Mouse (Mus musculus): ENCODE data around the gene Rln1. TPM values are rescaled to one million over a fixed set of nuclear protein-coding genes. Genes with fewer than 3 reads are reported as not detected.

Rln1 gene
- total and polyA plus RNA-seq, 3 experiments = not detected

- no peak for DNase-seq (ENCODE audit: extremely low read depth)
- dilution Hi-C loops (cut with MboI; ENCODE audit: extremely low pct_ligation_motif_present, extremely low pct_unique_long_range_greater_than_20kb, low sequenced_read_pairs) = no loop called here
- H3K27ac ChIP-seq (ENCODE audit: insufficient read depth, low read depth) = no peak overlapping the region
- H3K4me3 ChIP-seq (replicated peaks in 1 of 3; ENCODE audit: low read depth in 2 of 3, low read length in 2 of 3, poor library complexity in 1 of 3) = no peak overlapping the region
- peaks cover 19 to 40% of the 10 kb centered on the region in 2 experiments for H3K36me3 ChIP-seq (replicated peaks in 1 of 2; ENCODE audit: control insufficient read depth in 1 of 2, insufficient read depth in 1 of 2, low read length in 1 of 2)
- no peaks in the 10 kb centered on the region for H3K9me3 ChIP-seq (replicated peaks; ENCODE audit: low read length)
- H3K4me1 ChIP-seq (ENCODE audit: control insufficient read depth in 1 of 2, insufficient read depth in 2 of 2) = no peaks in the 10 kb centered on the region; a peak in 1 of 4 replicates
- no peak overlapping the region for H3K9ac ChIP-seq (ENCODE audit: insufficient read depth, low read depth)
- in situ Hi-C loops (cut with MboI; ENCODE audit: low pct_ligation_motif_present, low pct_unique_long_range_greater_than_20kb, low sequenced_read_pairs) = no loop called here
- H3K79me2 ChIP-seq (replicated peaks; ENCODE audit: control insufficient read depth, extremely low read depth, insufficient read depth, poor library complexity, severe bottlenecking) = no peaks in the 10 kb centered on the region
- no peaks in the 10 kb centered on the region for H3K27me3 ChIP-seq (replicated peaks)
- no peak for TF ChIP-seq JUN (IDR thresholded peaks at IDR 0.05; ENCODE audit: insufficient read depth, low read depth, low read length)
- TF ChIP-seq ELF1 (IDR thresholded peaks at IDR 0.05; ENCODE audit: low read depth, low read length) = no peak
- TF ChIP-seq JUND (conservative IDR thresholded peaks at IDR 0.05; ENCODE audit: low read depth, low read length) = no peak
- no peak for TF ChIP-seq MXI1 (IDR thresholded peaks at IDR 0.05; ENCODE audit: low read depth, low read length)
- no peak for TF ChIP-seq ZC3H11A (IDR thresholded peaks at IDR 0.05; ENCODE audit: low read depth, low read length)
- TF ChIP-seq E2F4 (IDR thresholded peaks at IDR 0.05; ENCODE audit: insufficient replicate concordance, low read depth, low read length) = no peak
- no peak for TF ChIP-seq TBP (conservative IDR thresholded peaks at IDR 0.05; ENCODE audit: low read depth, low read length)
- no peak for TF ChIP-seq RAD21 (IDR thresholded peaks at IDR 0.05; ENCODE audit: low read depth, low read length)
- no peak for TF ChIP-seq ETS1 (conservative IDR thresholded peaks at IDR 0.05; ENCODE audit: low read depth, low read length)
- no peak for TF ChIP-seq NELFE (IDR thresholded peaks at IDR 0.05; ENCODE audit: low read depth, low read length)
- TF ChIP-seq NRF1 (IDR thresholded peaks at IDR 0.05; ENCODE audit: low read depth, low read length) = no peak
- TF ChIP-seq IRF4 (IDR thresholded peaks at IDR 0.05; ENCODE audit: low read depth, low read length) = no peak
- TF ChIP-seq TCF12 (IDR thresholded peaks at IDR 0.05; ENCODE audit: low read depth, low read length) = no peak
- TF ChIP-seq UBTF (IDR thresholded peaks at IDR 0.05; ENCODE audit: low read depth, low read length) = no peak
- no peak for TF ChIP-seq MAX (IDR thresholded peaks at IDR 0.05; ENCODE audit: low read length)
- no peak for TF ChIP-seq MYC (IDR thresholded peaks at IDR 0.05; ENCODE audit: low read depth, low read length)
- no peak for TF ChIP-seq GABPA (IDR thresholded peaks at IDR 0.05; ENCODE audit: insufficient replicate concordance, low read depth, low read length)
- TF ChIP-seq POLR2A (IDR thresholded peaks at IDR 0.05; ENCODE audit: low read depth, low read length) = no peak
- H3K4me2 ChIP-seq (ENCODE audit: insufficient read depth, low read depth, poor library complexity, severe bottlenecking) = no peak overlapping the region
These were observed 42.9 kb downstream of the Rln1 start for GRCm38 (mm10) chr19:29291532-29291931.

GRCm38 (mm10) chr19:29287863-29288262, 46.6 kb downstream of the Rln1 start:
- H3K79me2 ChIP-seq (replicated peaks; ENCODE audit: control insufficient read depth, extremely low read depth, insufficient read depth, poor library complexity, severe bottlenecking) = no peaks in the 10 kb centered on the region
- H3K36me3 ChIP-seq (replicated peaks in 1 of 2; ENCODE audit: control insufficient read depth in 1 of 2, insufficient read depth in 1 of 2, low read length in 1 of 2) = peaks cover 24 to 50% of the 10 kb centered on the region in 2 experiments
- H3K9ac ChIP-seq (ENCODE audit: insufficient read depth, low read depth) = no peak overlapping the region
- no peaks in the 10 kb centered on the region for H3K9me3 ChIP-seq (replicated peaks; ENCODE audit: low read length)
- no peaks in the 10 kb centered on the region; a peak in 1 of 4 replicates for H3K4me1 ChIP-seq (ENCODE audit: control insufficient read depth in 1 of 2, insufficient read depth in 2 of 2)
- no peak for TF ChIP-seq GABPA (IDR thresholded peaks at IDR 0.05; ENCODE audit: insufficient replicate concordance, low read depth, low read length)
- no peak for TF ChIP-seq ELF1 (IDR thresholded peaks at IDR 0.05; ENCODE audit: low read depth, low read length)
- TF ChIP-seq USF1 (IDR thresholded peaks at IDR 0.05; ENCODE audit: low read depth, low read length) = no peak
- TF ChIP-seq SMC3 (IDR thresholded peaks at IDR 0.05; ENCODE audit: low read depth, low read length) = peak; percentile 20; the same call in 1 of the 2 replicates
- no peak for TF ChIP-seq IRF4 (IDR thresholded peaks at IDR 0.05; ENCODE audit: low read depth, low read length)
- no peak for TF ChIP-seq RCOR1 (conservative IDR thresholded peaks at IDR 0.05; ENCODE audit: low read depth, low read length)
- TF ChIP-seq CTCF (conservative IDR thresholded peaks at IDR 0.05 in 1 of 2, IDR thresholded peaks at IDR 0.05 in 1 of 2; ENCODE audit: low read depth in 2 of 2, low read length in 2 of 2) = peak in 1 of 2 experiments; percentile 35; a peak in 2 of 4 replicates
- TF ChIP-seq POLR2AphosphoS2 (IDR thresholded peaks at IDR 0.05; ENCODE audit: low read depth, low read length) = no peak
- TF ChIP-seq MAX (IDR thresholded peaks at IDR 0.05; ENCODE audit: low read length) = no peak
- no peak for TF ChIP-seq JUND (conservative IDR thresholded peaks at IDR 0.05; ENCODE audit: low read depth, low read length)
- TF ChIP-seq ETS1 (conservative IDR thresholded peaks at IDR 0.05; ENCODE audit: low read depth, low read length) = no peak
- TF ChIP-seq ZC3H11A (IDR thresholded peaks at IDR 0.05; ENCODE audit: low read depth, low read length) = no peak
- TF ChIP-seq EP300 (IDR thresholded peaks at IDR 0.05; ENCODE audit: low read length) = no peak
- TF ChIP-seq ZNF384 (IDR thresholded peaks at IDR 0.05; ENCODE audit: low read depth, low read length) = no peak
- TF ChIP-seq ZKSCAN1 (IDR thresholded peaks at IDR 0.05; ENCODE audit: borderline replicate concordance, low read depth, low read length) = no peak
- no peak for TF ChIP-seq JUN (IDR thresholded peaks at IDR 0.05; ENCODE audit: insufficient read depth, low read depth, low read length)
- TF ChIP-seq MAFK (IDR thresholded peaks at IDR 0.05; ENCODE audit: insufficient replicate concordance, low read length) = no peak
- TF ChIP-seq CHD2 (IDR thresholded peaks at IDR 0.05; ENCODE audit: low read length) = no peak
- no peak for TF ChIP-seq KAT2A (IDR thresholded peaks at IDR 0.05; ENCODE audit: insufficient replicate concordance, low read length)
- no peak for TF ChIP-seq TCF12 (IDR thresholded peaks at IDR 0.05; ENCODE audit: low read depth, low read length)
- no peak for TF ChIP-seq E2F4 (IDR thresholded peaks at IDR 0.05; ENCODE audit: insufficient replicate concordance, low read depth, low read length)
- TF ChIP-seq SIN3A (IDR thresholded peaks at IDR 0.05; ENCODE audit: low read length) = no peak
- peak; percentile 27 for TF ChIP-seq RAD21 (IDR thresholded peaks at IDR 0.05; ENCODE audit: low read depth, low read length)
- DNase-seq (ENCODE audit: extremely low read depth) = no peak
- no peak overlapping the region for H3K4me2 ChIP-seq (ENCODE audit: insufficient read depth, low read depth, poor library complexity, severe bottlenecking)
- no peak overlapping the region for H3K4me3 ChIP-seq (replicated peaks in 1 of 3; ENCODE audit: low read depth in 2 of 3, low read length in 2 of 3, poor library complexity in 1 of 3)
- no peaks in the 10 kb centered on the region for H3K27me3 ChIP-seq (replicated peaks)
- dilution Hi-C loops (cut with MboI; ENCODE audit: extremely low pct_ligation_motif_present, extremely low pct_unique_long_range_greater_than_20kb, low sequenced_read_pairs) (no loop called here), in situ Hi-C loops (cut with MboI; ENCODE audit: low pct_ligation_motif_present, low pct_unique_long_range_greater_than_20kb, low sequenced_read_pairs) (no loop called here)
- no peak overlapping the region for H3K27ac ChIP-seq (ENCODE audit: insufficient read depth, low read depth)
